Mouse (Mus musculus) ES-E14 (cell line): ENCODE results near the gene Dcn. TPM values are rescaled to one million over a fixed set of nuclear protein-coding genes. Genes with fewer than 3 reads are reported as not detected.

Source experiments
- DNase-seq: peaks from one replicate; pipeline ENCODE4 v3.0.0-alpha.2; 2013; ENCODE audit warnings: low read depth, low spot score
- H3K27ac ChIP-seq: 2 replicates; pipeline ENCODE4 v1.5.1; 2012; ENCODE audit warnings: low read depth, mild to moderate bottlenecking, low read length, moderate library complexity, mixed read lengths; ENCODE audit not compliant: poor library complexity, insufficient read depth, severe bottlenecking
- H3K36me3 ChIP-seq: 2 replicates; pipeline ENCODE4 v1.6.1; 2012; ENCODE audit warnings: mild to moderate bottlenecking, low read length, moderate library complexity, mixed read lengths; ENCODE audit not compliant: control insufficient read depth, poor library complexity, insufficient read depth, severe bottlenecking
- H3K4me1 ChIP-seq, 2 experiments: fragments of 150-350 bp in 1 of 2; sonication (generic) in 1 of 2; 2 replicates each; pipeline ENCODE4 v1.6.1; 2012; ENCODE audit warnings: low read length in 2 of 2, mild to moderate bottlenecking in 1 of 2, mixed read lengths in 1 of 2; ENCODE audit not compliant: control insufficient read depth in 2 of 2, insufficient read depth in 2 of 2, poor library complexity in 1 of 2
- H3K4me3 ChIP-seq, 2 experiments: fragments of 150-350 bp in 1 of 2; sonication (generic) in 1 of 2; 2 replicates each; pipeline ENCODE4 v1.5.1; 2012; ENCODE audit warnings: low read length in 2 of 2, low read depth in 1 of 2, mild to moderate bottlenecking in 1 of 2, mixed read lengths in 1 of 2; ENCODE audit not compliant: insufficient read depth in 1 of 2, poor library complexity in 1 of 2, severe bottlenecking in 1 of 2
- H3K9ac ChIP-seq: 2 replicates; pipeline ENCODE4 v1.6.1; 2012; ENCODE audit warnings: low read depth, mild to moderate bottlenecking, low read length, mixed read lengths; ENCODE audit not compliant: poor library complexity, insufficient read depth, severe bottlenecking
- H3K9me3 ChIP-seq: fragments of 150-350 bp; sonication (generic); 2 replicates; pipeline ENCODE4 v1.6.1; 2012; ENCODE audit warnings: low read depth, mild to moderate bottlenecking, low read length; ENCODE audit not compliant: control insufficient read depth, insufficient read depth
- CHD2 ChIP-seq: IDR thresholded peaks from 2 replicates; pipeline ENCODE4 v1.6.1; 2014; ENCODE audit warnings: mild to moderate bottlenecking, low read depth, low read length, inconsistent platforms
- HCFC1 ChIP-seq: IDR thresholded peaks from 2 replicates; pipeline ENCODE4 v1.6.1; 2012; ENCODE audit warnings: low read length, inconsistent platforms, borderline replicate concordance; ENCODE audit not compliant: insufficient read depth
- MAFK ChIP-seq: IDR thresholded peaks from 2 replicates; pipeline ENCODE4 v1.6.1; 2014; ENCODE audit warnings: mild to moderate bottlenecking, low read depth, low read length, inconsistent platforms; ENCODE audit not compliant: insufficient read depth
- ZC3H11A ChIP-seq: IDR thresholded peaks from 2 replicates; pipeline ENCODE4 v1.6.1; 2012; ENCODE audit warnings: low read depth, mild to moderate bottlenecking, inconsistent platforms, low read length, borderline replicate concordance
- ZNF384 ChIP-seq: IDR thresholded peaks from 2 replicates; pipeline ENCODE4 v1.6.1; 2012; ENCODE audit warnings: low read depth, low read length, inconsistent platforms
- in situ Hi-C, 2 experiments: fragments of 600-800 bp; cut with MboI; formaldehyde crosslinking; loops; one replicate each; pipeline ENCODE4 v1.15.1; 2025; ENCODE audit warnings: low sequenced_read_pairs in 2 of 2, inconsistent platforms in 1 of 2; ENCODE audit not compliant: unreplicated experiment in 2 of 2
- total RNA-seq: library from RNA; depleted of rRNA; stranded (reverse); fragments of 300-350 nt; gene quantifications from 2 replicates; pipeline ENCODE4 v1.2.3, GENCODE M21; 2012; rRNA removed

The Dcn gene
- total RNA-seq, result 0.32 and 0.89 TPM in 2 replicates

DNA sequence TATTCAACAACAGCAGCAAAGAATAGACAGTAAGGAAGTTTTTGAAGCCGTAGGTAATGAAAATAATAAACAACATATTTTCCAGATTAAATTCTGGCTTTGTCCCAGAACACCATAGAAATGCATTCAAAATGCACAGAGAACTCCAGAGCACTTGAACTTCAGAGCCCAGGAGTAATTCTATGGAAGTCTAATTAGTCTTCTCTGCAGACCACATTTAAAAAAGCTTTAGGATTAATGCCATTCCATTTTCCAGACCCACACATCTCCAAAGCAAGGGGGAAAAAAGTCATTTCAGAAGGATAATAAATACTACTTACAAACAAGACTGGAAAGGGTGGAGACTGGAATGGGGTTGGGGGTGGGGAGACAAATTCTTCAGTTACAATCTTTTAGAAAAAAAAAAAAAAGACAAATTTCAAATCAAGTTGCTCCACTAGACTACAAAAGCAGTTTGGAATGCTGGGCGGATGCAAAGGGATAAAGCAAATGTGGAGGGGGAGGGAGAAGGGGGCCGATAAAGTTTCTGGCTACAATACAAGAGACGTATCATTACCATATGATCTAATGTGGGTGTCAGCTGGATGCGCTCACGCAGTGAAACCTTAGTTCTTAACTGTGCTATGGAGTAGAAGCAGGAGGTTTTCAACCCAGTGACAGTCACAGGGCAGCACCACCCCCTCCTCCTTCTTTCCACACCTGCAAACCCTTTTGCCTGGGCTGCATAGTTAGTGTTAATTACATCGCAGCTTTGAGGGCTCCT is at the start of gene Dcn:
Dcn (plus strand) TSS at position 606 of the 763 bp plus-strand sequence.
- Histone ChIP-seq H3K27ac (no peak within 1 kb of the TSS), H3K4me3 (no peak within 1 kb of the TSS), H3K4me1 (no peaks in the 10 kb centered on the region), H3K9me3 (no peaks in the 10 kb centered on the region), H3K36me3 (no peaks in the 10 kb centered on the region), H3K9ac (no peak within 1 kb of the TSS)
- TF ChIP-seq ZC3H11A, result no peak
- no peak for TF ChIP-seq HCFC1
- TF ChIP-seq CHD2, result no peak
- no peak for TF ChIP-seq ZNF384
- TF ChIP-seq MAFK, result no peak
- no peak for DNase-seq
- in situ Hi-C loops, result no loop called here

GRCm38 (mm10) chr10:97436662-97437061 is 42.7 kb upstream of the Dcn start:
- H3K36me3 ChIP-seq, result no peaks in the 10 kb centered on the region
- TF ChIP-seq CHD2 (no peak), HCFC1 (no peak)
- H3K9me3 ChIP-seq, result no peaks in the 10 kb centered on the region
- DNase-seq, result no peak
- H3K4me1 ChIP-seq, result no peaks in the 10 kb centered on the region
- H3K9ac ChIP-seq, result no peak overlapping the region
- H3K27ac ChIP-seq, result no peak overlapping the region
- no peak overlapping the region for H3K4me3 ChIP-seq
- in situ Hi-C loops, result no loop called here

DNA sequence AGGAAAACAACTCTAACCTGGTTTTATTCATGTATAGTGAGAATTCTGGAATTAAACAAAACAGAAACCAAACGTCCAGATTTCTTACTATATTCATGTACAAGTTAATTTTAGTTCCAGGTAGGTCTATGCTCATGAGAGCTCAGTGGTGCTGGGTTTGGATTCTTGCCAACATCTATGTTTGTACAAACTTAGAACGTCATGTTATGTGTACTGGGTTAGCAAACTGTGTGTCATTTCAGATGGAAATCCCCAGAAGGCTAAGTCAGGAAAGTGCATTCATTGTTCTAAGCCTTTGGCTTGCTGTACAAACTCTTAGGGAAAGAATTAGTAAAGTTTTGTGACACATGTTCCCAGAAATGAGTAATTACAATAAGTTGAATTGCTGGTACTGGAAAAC is 37.1 kb upstream of the Dcn start:
- H3K36me3 ChIP-seq, result no peaks in the 10 kb centered on the region
- no peak overlapping the region for H3K4me3 ChIP-seq
- in situ Hi-C loops, result no loop called here
- DNase-seq, result no peak
- TF ChIP-seq CHD2, result no peak
- no peak for TF ChIP-seq ZNF384
- no peak for TF ChIP-seq HCFC1
- no peak for TF ChIP-seq MAFK
- TF ChIP-seq ZC3H11A, result no peak
- no peak overlapping the region for H3K9ac ChIP-seq
- no peaks in the 10 kb centered on the region for H3K9me3 ChIP-seq
- no peak overlapping the region for H3K27ac ChIP-seq
- no peaks in the 10 kb centered on the region for H3K4me1 ChIP-seq

DNA sequence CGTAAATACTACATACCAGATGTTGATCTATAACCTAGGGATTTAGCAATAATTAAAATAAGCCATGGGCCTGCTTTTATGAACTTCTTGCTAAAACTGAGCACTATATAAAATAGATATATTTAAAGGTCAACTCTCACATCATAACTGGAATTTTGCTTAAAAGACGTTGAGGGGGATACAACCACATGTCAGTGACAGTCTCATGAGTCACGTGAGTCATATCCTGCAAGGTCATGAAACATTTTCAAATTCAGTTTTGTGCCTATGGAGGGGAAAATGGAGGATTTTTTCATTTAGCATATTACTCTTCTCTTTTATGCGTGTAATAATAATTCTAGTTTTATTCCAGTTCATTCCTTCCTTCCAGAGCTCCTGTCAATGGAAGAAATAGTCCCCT is 32.9 kb upstream of the Dcn start:
- H3K4me3 ChIP-seq, result no peak overlapping the region
- no peaks in the 10 kb centered on the region for H3K4me1 ChIP-seq
- in situ Hi-C loops, result no loop called here
- no peak overlapping the region for H3K27ac ChIP-seq
- no peak overlapping the region for H3K9ac ChIP-seq
- DNase-seq, result no peak
- H3K9me3 ChIP-seq, result no peaks in the 10 kb centered on the region
- H3K36me3 ChIP-seq, result no peaks in the 10 kb centered on the region
- TF ChIP-seq HCFC1 (no peak), MAFK (no peak), ZNF384 (no peak), ZC3H11A (no peak), CHD2 (no peak)

GRCm38 (mm10) chr10:97452886-97453285 is 26.5 kb upstream of the Dcn start:
- no peak overlapping the region for H3K27ac ChIP-seq
- H3K4me1 ChIP-seq, result no peaks in the 10 kb centered on the region
- no peaks in the 10 kb centered on the region for H3K36me3 ChIP-seq
- H3K4me3 ChIP-seq, result no peak overlapping the region
- DNase-seq, result no peak
- no peak overlapping the region for H3K9ac ChIP-seq
- TF ChIP-seq MAFK, result no peak
- TF ChIP-seq HCFC1, result no peak
- no peak for TF ChIP-seq ZC3H11A
- TF ChIP-seq CHD2, result no peak
- no peak for TF ChIP-seq ZNF384
- H3K9me3 ChIP-seq, result no peaks in the 10 kb centered on the region
- in situ Hi-C loops, result no loop called here
